Mouse (Mus musculus) urinary bladder, postnatal 14 days (tissue): ENCODE results near the gene Sgsm2.

Experiments
- DNase-seq: peaks from one replicate; pipeline ENCODE4 v3.0.0; 2021; ENCODE audit warnings: low spot score

The Sgsm2 gene

DNA sequence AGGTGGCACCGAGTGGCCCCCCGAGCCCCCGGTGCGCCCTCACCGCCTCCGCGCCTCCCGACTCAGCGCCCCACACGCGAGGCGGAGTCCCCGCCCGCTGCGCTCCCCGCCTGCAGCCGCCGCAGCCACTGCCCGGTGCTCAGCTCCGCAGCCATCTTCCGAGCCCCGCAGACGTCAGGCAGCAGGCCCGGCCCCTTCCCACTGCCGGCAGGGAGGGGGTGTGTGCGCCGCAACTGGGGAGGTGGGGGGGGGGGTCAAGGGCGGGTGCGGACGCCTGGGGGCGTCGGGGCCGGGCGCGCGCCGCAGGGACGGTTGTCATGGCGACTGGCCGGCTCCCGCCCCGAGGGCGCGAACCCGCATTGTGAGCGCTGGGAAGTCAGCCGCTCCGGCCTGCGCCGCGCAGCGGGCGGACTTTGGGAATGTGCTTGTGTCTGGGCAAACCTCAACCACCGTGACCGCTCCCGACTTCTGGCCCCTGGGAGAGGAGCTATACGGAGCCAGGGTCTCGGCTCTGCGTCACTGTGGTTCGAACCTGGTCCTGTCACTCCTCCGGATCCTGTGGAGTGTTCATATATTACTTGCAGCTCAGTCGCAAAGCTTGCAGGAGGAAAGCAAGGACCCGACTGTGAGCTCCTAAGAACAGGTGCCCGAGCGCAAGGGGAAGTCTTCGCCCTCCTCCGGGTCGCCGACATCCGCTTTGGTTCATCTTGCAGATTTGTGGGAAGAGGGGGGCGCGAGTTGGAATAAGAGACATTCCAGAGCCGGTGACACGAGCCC is at the start of gene Sgsm2:
Gene Sgsm2 (minus strand): TSS at position 160 of the 777 bp plus-strand sequence.
- DNase-seq: peak; percentile 77

DNA sequence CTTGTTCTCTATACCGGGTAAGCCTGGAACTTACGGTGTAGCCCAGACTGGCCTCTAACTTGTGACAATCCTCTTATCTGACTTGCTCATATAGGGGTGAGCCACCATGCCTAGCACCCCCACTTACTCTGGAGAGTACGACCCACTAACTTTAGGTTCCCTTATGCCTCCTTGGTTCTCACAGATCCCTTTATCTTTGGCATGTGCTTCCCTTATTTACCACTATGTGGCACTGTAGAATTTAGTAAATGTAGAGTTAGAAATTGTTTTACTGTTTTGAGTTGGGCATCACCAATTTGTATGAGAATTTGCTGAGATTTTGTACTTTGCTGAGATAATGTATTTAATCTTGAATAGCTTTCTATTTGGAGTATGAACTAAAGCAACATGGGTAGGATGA is 49.5 kb upstream of the Sgsm2 start:
- no peak for DNase-seq

DNA sequence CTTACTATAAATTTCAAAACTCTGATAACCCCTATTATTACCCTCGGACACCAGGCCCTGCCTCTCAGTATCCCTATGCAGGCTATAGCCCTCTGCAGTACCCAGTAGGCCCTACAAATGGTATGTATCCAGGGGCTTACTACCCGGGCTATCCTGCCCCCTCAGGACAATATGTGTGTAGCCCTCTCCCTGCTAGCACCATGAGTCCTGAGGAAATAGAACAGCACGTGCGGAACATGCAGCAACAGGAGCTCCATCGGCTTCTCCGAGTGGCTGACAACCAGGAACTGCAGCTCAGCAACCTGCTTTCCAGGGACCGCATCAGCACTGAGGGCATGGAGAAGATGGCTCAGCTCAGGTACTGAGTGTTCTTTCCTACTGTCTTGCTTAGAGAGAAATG is 33.5 kb upstream of the Sgsm2 start:
- DNase-seq: no peak

DNA sequence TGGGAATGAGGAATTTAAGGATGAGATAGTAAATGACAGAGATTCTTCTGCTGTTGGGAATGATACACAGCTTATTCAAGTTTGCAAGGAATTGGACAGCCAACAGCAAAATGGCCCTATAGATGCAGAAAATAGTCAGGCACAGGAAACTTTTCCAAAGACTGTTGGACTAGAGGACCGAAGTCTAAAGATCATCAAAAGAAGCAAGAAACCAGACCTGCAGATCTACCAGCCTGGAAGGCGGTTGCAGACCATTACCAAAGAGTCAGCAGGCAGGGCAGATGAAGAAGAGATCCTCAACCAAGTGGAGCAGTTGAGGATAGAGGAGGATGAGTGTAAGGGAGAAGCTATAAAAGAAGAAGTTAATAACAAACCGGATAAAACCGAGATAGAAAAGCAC is 32.3 kb upstream of the Sgsm2 start:
- DNase-seq: no peak

DNA sequence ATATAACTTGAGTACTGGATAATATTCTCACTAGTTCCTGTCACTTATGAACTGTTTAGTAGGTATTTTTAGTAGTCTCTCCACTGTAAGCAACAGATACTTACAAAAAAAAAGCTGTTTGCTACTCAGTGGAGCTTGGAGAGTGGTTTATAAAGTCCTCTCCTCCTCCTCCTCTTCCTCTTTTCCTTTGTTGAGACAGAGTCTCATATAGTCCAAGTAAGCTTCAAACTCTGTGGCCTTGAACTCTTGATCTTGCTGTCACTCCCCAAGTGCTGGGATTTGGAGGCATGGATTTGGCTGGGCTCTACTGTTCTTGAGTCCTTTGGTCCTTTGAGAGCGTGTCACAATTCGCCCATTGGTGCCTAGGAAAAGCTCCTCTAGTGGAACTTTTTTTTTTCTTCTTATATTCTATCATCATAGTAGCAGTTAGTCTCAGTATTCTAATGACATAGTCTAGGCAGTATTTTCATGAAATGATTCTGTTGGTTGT is 30.4 kb upstream of the Sgsm2 start:
- no peak for DNase-seq

DNA sequence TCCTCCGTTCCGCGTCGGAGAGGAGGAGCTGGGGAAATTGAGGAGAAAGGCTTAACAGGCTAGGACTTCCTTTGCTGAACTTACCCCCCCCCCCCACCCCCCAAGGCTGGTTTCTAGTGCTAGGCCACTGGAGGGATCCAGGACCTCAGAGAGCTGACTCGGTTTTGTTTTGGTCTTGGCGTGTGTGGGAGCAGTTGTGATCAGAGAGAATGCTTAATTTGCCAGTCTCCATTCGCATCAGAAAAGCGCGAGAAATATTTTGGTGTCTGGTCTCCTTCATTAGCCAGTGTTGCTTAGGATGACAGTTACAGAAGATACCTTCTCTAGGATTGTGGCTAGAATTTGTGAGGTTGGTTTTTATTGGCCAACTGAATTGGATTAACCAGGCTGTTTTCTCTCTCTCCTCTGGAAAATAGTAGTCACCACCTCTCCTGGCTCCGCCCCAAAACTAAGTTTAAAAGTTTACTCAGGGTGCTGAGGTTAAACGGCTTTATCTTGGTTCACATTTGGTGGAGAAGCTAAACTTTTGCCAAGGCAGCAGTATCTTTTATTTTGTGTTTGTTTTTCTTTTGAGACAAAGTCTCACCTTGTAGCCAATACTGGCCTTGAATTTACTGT is 29.6 kb upstream of the Sgsm2 start:
- peak; percentile 51 for DNase-seq

DNA sequence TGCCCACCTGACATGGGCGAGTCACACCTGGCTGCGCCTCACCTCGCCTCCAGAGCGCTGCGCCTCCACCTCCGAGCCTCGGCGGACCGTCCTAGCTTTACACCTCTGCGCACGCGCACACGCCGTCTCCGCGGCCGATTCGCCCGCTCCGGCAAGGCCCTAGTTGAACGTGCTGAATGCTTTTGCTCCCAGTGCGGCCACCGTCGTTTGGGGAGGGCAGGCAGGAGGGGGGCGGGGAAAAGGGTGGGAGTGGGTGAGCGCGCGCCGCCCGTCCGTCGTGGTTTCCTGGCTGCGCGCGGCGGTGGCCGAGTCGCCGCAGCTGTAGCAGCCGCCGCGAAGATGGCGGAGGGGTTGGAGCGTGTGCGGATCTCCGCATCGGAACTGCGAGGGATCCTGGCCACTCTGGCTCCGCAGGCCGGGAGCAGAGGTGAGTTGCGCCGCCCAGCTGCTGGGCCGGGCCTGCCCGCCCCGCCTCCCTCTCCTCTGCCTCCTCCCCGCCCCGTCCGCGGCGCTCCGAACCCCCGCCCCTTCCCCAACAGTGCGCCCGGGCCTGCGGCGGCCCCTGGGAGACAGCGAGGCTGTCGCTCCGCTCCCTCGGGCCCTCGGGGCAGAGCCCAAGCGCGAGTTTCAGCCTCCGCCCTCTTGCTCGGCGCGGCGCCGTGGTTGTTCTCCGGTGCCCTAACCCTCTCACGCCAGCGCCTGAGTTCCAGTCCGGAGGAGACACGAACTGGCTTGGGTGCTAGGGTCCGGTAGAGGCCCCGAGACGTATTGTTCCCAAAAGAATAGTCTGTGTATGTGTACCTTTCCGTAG is 28.9 kb upstream of the Sgsm2 start, which contains the start of the genes Smg6 and Srr:
Gene Smg6 (plus strand): TSS at position 247 of the 811 bp plus-strand sequence.
Gene Srr (minus strand): TSS at position 372 of the 811 bp plus-strand sequence.
- DNase-seq: peak; percentile 94

DNA sequence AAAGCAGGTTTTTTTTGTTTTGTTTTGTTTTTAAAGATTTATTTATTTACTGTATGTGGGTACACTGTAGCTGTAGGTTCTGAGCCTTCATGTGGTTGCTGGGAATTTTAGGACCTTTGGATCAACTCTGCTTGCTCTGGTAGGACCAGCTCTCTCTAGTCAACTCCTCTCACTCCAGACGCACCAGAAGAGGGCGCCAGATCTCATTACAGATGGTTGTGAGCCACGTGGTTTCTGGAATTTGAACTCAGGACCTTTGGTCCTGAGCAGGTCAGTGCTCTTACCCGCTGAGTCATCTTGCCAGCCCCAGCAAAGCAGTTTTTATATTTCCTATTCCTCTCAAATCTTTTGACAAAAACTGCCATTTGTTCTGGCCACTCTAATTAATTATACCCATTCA is 27.3 kb upstream of the Sgsm2 start:
- peak; percentile 39 for DNase-seq

DNA sequence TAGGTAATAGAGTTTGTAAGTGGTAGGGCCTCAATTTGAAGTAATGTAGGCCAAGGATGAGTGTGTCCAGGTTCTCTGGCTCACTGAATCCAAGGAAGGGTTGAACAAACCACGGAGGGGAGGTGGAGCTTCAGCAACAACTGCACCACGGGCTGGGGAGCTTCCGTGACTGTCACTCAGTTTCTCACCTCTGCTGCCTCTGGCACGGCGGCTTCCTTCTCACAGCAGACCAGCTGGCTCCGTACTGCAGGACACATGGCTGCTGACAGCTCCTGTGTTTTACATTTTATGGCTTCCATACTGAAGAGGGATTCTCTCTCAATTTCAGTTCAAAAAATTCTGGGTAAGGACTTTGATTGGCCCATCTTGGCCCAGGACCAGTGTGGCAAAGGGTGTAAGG is 22.4 kb upstream of the Sgsm2 start:
- no peak for DNase-seq

DNA sequence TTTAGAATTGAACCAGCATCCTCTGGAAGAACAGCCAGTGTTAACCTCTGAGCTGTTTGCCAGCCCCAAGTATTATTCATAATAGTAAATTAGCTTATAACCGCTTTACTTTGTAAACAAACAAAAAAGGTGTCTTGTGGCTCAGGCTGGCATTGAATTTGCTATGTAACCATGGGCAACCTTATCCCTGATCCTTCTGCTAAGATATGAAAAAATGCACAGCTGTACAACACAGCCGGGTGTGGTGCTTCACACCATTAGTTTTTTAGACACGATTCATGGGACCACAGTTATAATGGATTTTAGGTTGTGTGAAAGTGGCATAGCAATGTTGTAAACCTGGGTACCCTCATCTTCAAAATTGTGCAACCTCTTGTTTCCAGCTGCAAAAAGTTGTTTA is 15.6 kb upstream of the Sgsm2 start:
- no peak for DNase-seq

DNA sequence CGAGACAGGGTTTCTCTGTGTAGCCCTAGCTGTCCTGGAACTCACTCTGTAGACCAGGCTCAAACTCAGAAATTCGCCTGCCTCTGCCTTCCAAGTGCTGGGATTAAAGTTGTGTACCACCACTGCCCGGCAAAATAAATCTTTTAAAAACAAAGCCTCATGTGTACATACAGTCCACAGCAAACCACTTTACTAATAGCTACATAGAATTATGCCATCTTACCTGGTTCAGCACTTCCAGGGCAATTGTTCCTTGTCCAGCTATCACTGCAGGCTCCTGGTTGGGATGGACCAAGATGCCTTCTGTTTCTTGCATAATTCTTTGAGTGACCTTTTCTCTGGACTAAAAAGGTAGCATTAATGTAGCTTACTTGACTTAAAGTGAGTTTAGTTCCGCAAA is 13.1 kb upstream of the Sgsm2 start:
- no peak for DNase-seq

DNA sequence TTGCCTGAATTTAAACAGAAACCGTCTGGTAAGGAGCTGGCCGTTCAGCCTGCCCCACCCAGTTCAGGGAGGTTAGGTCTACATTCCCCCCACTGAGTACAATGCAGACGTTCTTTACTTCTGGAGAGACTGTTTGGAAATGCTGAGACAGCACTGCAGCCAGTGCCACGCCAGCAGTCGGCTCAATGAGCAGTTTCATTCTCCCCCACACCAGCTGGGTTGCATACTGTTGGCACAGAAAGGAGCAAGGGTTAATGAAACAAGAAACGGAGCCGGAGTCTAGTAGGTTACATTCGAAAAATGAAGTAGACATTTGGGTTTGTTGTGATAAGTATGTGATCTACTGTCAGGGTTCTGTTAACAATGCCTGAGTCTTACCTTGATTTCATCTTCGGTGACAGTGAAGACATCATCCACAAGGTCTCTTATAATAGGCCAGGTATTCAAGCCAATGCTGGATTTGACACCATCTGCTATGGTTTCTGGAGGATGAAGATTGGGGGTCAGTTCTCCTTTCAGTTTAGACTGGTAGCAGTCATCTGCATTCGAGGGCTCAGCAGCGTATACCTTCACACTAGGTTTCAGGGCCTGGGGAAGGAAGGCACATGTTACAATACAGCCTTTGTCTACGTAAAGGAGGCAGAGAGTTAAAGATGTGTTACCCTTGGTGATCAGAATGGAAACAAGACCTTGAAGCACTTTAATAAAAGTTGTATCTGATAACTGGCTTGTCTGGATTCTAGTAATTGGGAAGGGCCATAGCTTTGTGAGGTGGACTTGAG is 11.9 kb upstream of the Sgsm2 start:
- DNase-seq: no peak

DNA sequence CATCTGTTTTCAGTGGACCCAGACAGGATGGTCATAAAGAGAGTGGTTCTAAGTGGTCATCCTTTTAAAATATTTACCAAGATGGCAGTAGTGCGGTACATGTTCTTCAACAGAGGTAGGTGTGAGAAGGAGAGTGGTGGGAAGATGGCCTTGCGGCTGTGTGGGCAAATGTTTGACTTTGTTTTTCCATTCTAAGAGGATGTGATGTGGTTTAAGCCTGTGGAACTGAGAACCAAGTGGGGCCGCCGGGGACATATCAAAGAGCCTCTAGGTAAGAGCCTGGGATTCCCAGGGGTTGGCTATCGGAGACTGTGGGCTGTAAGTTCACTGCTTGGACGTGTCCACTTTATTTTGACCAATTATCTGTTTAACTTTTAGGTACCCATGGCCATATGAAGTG is 11.0 kb upstream of the Sgsm2 start:
- no peak for DNase-seq

DNA sequence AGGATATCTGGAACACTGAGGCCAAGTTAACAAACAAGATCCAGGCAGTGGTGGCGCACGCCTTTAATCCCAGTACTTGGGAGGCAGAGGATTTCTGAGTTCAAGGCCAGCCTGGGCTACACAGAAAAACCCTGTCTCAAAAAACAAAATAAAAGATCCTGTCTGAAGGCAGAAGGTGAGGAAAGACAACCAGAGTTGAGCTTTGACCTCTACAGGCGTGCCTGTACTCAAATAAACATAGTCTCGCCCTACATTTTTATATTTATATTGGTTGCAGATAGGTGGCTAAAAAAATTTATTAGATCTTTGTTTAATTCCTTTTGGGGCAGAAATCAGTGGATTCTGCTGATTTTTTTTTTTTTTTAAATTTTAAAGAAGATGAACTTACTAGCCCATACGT is 5.6 kb upstream of the Sgsm2 start:
- no peak for DNase-seq

DNA sequence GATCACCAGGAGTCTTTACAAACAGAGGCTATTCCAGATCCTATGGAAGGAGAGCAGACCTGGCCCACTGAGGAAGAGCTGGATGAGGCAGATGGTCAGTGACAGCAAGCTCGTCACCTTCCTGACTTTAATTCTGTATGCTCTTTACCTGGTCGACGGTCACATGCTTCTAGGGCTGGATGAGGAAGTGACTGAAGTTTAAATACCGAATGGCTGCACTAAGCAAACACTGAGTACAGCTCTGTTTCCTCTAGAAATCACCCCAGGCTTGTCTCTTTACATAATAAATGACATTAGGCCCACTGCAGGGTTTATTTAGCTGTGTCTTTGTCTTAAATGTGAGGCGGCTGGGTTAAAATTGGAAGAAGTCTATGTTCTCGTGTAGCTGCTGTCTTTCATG is 4.7 kb upstream of the Sgsm2 start:
- DNase-seq: no peak

DNA sequence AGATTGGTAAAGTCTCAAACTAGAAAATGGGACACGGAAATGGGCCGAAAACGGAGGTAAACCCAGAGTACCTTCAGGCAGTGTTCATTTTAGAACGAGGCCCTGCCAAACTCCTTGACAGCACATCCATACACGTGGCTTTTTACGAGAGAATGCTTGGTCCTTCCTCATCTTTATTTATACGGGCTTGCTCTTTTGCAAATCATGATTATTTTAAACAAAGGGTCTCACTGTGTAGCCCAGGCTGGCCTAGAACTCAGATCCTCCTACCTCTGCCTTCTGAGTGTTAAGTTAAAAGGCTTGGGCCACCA is 1.6 kb upstream of the Sgsm2 start:
- no peak for DNase-seq

DNA sequence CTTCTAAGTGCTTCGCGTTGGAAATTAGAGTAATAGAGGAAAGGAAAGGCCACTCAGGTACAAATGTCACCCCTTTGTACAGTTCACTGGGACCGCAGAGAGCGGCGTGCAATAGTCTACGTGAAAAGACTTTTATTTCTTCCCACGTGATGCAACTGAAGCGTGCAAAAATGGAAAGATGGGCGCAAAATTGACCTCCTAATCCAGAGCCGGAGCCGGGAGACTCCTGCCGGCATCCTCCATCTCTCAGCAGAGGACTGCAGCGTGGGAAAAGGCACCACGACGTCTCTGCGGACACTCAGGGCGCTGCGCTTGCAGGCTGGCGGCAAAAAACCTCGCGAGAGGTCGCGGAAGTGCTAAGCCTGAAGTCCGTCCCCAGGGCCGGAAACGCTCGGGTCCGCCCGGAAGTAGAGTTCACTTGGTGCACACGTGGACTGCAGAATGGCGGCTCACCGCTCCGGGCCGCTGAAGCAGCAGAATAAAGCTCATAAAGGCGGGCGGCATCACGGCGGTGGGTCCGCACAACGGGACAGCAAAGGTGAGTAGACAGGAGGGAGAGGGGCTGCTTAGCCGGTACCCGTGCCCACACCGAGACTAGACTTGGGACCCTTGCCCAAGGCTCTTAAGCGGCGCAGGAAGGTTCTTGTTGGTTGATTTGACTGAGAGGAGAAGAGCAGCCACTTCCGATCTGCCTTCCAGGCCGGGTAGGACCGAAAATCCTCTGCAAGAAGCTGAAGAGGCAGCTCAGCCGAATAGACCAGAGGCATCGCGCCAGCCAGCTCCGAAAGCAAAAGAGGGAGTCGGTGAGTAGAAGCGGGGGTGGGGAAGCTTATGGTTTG is 1.0 kb upstream of the Sgsm2 start, which contains the start of gene Tsr1:
Gene Tsr1 (plus strand): TSS at position 394 of the 839 bp plus-strand sequence.
- peak; percentile 92 for DNase-seq

DNA sequence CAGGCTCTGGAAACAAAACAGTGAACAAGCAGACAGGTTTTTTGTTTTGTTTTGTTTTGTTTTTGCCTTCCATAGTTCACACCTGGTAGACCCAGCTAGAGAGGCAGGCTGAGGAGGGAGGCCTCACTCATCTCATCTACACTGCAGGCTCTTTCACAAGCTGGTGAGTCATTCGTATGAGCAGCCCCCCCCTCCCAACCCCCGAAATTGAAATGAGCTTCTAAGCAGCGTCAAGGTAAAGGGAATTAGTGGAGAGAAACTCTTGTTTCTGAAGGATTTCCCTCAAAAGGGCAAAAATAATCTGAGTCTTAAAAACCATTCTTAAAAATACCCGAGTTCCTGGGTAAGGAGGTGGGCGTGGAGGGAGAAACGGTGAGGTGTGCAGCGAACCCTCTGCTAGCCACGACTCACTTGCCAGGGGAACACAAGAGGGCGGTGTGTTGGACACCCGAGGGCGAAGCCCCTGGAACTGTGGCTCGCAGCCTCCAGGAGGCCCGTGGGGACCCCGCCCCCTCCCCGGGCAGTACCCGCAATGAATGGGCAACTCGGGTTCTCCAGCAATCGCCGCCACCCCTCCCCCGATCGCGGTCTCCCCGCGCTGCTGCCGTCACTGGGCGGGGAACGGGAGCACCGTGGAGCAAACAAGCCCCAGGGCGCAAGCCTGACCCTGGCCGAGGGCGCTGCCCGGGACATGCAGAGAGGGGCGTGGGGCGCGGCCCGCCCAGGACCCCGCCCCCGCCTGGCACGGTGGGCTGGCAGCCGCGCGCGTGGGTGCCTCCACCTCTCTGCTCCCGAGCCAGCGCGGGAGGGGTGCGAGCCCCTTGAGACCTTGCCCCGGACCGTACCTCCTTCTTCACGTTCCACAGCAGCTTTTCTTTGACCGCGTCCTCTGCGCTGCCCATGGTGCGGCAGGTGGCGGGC is 620 bp downstream of the Sgsm2 start:
- peak; percentile 77 for DNase-seq

DNA sequence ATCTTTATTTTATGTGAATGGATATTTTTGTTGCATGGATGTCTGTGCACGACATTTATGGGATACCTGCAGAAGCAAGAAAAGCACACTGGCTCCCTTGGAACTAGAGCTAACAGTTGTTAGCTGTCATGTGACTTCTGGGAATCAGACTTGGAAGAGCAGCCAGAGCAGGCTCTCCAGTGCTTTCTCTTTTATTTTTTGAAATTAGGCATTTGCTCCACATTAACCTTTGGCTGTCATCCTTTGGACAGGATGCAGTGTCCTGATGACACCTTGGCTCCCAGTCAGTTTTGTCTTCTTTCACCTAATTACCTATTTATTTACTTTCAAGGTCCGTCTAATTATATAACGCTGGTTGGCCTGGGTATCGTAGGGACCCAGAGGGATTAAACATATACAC is 2.2 kb downstream of the Sgsm2 start:
- DNase-seq: no peak

DNA sequence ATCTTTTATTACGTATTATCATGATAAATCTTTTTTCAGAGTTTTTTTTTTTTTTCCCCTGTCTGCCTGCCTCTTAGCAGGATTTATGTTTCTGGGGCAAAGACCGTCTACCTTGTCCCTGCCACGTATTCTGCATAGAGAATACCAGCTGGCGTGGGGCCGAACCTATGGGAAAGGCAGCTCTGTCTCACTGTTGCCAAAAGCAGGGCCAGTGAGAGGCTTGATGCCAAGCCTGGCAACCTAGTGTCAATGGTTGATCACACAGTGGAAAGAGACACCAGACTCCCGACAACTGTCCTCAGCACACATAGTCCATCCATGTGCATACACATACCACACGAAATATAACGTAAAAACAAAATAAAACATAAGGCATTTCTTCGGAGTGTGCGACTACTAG is 13.8 kb downstream of the Sgsm2 start:
- DNase-seq: no peak
